Mouse (Mus musculus): Measurements from ENCODE around the gene Chst2. TPM values are rescaled to one million over a fixed set of nuclear protein-coding genes. Genes with fewer than 3 reads are reported as not detected.

Chst2 gene
- total RNA-seq, 4 experiments from 2014 or later: 0.19 to 0.36 (median 0.30) TPM

DNA sequence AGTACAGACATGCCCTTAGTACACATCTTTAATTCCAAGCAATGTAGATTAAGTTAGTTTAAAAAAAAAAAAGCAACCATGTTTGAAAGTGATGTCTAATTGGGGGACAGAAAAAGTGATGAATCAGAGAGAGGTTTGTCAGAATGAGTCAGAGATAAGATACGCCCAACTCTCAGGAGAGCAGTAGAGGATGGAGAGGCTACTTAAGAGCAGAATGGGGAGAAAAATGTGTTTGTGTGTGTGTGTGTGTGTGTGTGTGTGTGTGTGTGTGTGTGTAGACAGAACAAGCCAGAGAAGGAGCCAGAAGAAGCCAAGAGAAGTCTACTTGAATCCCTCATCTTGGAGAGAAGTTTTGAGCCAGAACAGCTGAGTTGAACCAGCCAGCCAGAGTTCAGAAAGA is 32.8 kb downstream of the Chst2 start:
- DNase-seq (ENCODE audit: low spot score in 2 of 2): no peak

DNA sequence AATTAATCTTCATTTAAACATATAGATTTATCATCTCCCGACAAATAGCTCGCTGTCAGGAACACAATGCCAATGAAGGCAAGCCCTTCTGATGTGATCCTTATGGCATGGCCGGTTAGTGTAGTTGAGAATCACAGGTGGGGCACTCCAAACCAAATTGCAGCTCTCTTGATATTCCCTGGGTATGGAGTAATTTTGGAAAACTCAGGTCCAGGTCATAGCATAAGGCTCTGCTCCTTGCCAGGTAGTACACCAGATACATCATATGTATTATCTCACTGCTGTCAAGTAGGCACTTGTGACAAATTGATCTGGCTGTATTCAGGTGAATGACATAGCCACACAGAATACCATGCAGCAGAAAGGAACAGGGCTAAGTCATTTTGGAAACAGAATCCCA is 40.6 kb downstream of the Chst2 start:
- DNase-seq (ENCODE audit: low spot score in 2 of 2): no peak

DNA sequence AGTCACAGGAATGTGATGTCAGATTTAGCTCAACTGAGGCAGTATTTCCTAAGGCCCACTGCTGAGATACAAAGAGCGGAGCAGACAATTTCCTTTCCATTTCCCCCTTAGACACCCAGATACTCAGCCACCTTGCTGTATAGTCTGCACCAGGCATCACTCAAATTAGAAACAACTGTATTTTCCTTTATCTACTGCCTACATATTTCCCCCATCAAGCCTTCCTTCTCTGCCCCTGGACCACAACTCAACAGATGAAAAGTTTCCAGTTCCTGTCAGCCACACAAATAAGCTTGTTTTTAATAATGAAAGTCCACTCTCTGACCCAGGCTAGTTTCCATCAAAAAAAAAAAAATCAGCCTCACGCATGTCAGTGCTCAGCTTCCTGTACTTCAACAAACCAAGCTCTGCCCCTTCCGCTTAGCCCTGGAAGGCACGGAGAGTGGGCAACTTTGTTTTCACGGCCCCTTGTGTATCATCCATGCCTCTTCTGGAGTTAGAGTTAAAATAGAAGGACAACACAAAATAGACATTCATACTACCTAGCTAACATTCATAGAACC is 52.6 kb downstream of the Chst2 start:
- no peak for DNase-seq (ENCODE audit: low spot score in 2 of 2)

DNA sequence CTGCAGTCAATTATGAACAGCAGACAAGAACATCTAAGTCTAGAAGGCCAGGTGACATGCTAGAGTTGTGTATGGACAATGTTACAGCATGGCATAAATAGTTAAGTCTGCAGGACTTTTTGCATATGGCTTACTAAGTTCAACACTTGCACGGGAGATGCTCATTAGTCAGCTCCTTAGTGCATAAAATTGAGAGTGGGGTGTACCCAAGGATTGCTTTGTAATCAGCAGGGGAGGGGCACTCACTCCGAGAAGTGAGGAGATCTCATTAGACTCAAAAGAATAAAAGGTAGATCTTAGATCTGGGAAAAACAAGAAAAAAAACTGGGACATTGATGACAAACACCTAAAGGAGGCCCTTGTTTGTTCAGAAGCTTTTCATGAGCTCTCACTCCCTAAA is 54.6 kb downstream of the Chst2 start:
- no peak for DNase-seq (ENCODE audit: low spot score in 2 of 2)

DNA sequence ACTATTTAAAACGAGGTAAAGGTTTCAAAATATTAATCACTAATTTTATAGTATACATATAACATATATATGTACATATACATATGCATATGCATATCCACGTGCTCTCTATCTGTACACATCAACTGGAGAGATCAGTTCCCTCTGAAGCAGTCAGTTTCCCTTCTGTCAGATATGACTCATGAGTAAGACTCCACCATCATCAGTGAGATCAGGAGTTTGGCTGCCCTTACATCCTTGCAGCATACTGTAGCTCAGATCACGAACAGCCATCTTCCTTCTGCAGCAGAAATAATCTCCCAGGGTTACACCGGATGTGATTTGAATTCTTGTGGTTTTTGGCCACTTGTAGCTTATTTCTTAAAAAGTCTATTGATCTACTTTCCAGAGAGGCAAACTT is 56.0 kb downstream of the Chst2 start:
- no peak for DNase-seq (ENCODE audit: low spot score in 2 of 2)

Other genes starting within 250 kb of the Chst2 start
- gene U2surp, start 105.3 kb upstream of the Chst2 start, total RNA-seq (2022): 10 to 100 TPM; 20.8 to 27.5 (median 25.5) TPM
- 1 to 10 TPM; 1.9 to 3.7 (median 2.3) TPM for gene Paqr9, start 152.9 kb upstream of the Chst2 start, total RNA-seq (2022)
- 1 to 10 TPM; 2.9 to 6.4 (median 5.8) TPM for gene Pcolce2, start 230.9 kb upstream of the Chst2 start, total RNA-seq (2022)

All from gastrocnemius, adult 8-10 months (tissue).